Mouse (Mus musculus) cerebellum, postnatal 10 days (tissue): ENCODE data around the gene Lgr6.
"Not testable (repeated sequence)": the region's sequence is repeated elsewhere in the genome, so short reads cannot be mapped to it uniquely, and the experiment has no call there.

Experiments used
- DNase-seq, 2 experiments: peaks; one replicate each; pipeline ENCODE4 v3.0.0; 2021; ENCODE audit warnings: mixed read lengths in 2 of 2

The Lgr6 gene

GRCm38 (mm10) chr1:135128011-135128441, 22.9 kb upstream of the Lgr6 start:
- DNase-seq, result peak in 1 of 2 experiments; percentile 35

GRCm38 (mm10) chr1:135126443-135127027, 21.5 kb upstream of the Lgr6 start:
- DNase-seq, result no peak

DNA sequence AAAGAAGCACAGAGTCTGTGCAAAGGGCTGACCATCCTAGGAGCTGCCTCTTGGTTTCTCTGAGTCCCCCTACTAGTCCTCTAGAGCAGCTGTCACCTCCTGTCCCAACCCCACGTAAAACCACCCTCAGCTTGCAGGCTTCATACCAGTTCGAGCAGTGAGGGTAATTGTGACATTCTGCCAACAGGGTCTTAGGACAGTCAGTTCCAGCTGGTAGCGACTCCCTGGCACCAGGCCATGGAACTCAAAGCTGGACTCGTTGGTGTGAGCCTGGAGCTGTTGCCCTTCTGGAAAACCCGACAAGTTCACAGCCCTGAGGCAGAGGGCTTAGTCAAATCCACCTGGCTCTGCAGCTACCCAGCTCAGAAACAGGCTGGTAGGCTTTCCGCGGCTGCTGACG, 20.9 kb upstream of the Lgr6 start:
- peak; percentile 87 to 88 for DNase-seq

- DNase-seq, result no peak
Observed at GRCm38 (mm10) chr1:135124573-135125363, 19.7 kb upstream of the Lgr6 start.

GRCm38 (mm10) chr1:135112661-135113060, 7.6 kb upstream of the Lgr6 start:
- DNase-seq, result peak; percentile 74 to 82

- not testable (repeated sequence) for DNase-seq
Observed at GRCm38 (mm10) chr1:135111271-135111670, 6.2 kb upstream of the Lgr6 start.

GRCm38 (mm10) chr1:135110075-135110474, 5.0 kb upstream of the Lgr6 start:
- DNase-seq, result peak; percentile 88 to 92

DNA sequence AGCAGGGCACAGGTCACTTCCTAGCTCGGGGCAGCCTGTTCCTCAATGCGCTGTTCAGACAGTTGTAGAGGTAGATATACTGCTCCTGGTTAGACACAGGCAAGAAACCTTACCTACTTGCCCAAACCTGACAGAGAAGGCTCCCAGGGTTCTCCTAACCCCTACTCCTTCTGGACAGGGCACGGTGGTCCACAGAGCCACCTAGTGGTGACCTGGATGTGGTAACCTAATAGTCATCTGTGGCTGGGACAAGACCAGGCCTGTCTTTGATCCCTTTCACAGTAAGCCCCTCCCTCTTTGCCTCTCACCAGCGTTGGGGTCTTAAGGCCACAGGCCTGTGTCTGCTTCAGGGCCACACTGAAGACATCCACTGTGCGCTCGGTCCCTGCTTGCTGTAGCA, 3.5 kb upstream of the Lgr6 start:
- peak; percentile 79 for DNase-seq

GRCm38 (mm10) chr1:135105951-135106350, 875 bp upstream of the Lgr6 start:
- peak; percentile 81 to 82 for DNase-seq

DNA sequence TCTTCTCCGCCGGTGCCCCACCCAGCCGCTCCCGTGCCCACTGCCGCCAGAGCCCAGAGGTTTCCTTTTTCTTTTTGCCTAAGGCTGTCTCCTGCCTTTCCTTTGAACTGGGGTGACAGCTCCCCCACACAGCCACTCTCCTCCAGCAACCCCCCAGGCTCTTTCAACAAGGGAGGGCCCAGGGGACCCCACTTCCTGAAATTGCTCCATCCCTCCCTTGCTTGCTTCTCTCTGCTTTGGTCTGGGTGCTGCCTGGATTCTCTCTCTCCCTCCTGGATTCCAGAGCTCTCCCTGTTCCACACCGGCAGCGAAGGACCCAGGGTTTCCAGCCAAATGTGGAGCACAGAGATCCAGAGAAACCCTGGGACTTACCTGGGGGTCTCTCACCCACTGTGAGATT, 4.7 kb downstream of the Lgr6 start:
- DNase-seq, result no peak

DNA sequence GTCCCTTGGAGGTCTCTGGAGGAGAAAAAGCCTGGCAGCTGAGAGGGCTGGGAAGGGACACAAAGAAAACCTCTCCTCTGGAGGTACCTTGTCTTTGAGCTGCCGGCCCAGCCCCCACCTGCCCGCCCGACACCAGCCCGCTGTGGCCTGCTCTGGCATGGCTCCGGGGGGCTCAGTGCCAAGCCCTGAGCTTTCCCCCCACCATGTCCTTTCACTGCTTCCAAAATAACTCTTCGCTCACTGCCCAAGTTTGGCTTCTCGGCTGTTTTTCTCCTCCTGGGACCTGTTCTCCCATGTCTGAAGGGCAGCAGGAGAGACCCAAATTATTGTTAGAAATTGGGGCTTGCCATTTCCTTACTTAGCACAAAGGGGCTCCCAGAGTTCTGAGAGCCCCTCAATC, 6.6 kb downstream of the Lgr6 start:
- DNase-seq, result peak; percentile 81 to 88

- DNase-seq, result no peak
Observed at GRCm38 (mm10) chr1:135097441-135097840, 7.6 kb downstream of the Lgr6 start.

- peak in 1 of 2 experiments; percentile 38 for DNase-seq
Observed at GRCm38 (mm10) chr1:135096312-135096711, 8.8 kb downstream of the Lgr6 start.

GRCm38 (mm10) chr1:135095189-135095588, 9.9 kb downstream of the Lgr6 start:
- no peak for DNase-seq

DNA sequence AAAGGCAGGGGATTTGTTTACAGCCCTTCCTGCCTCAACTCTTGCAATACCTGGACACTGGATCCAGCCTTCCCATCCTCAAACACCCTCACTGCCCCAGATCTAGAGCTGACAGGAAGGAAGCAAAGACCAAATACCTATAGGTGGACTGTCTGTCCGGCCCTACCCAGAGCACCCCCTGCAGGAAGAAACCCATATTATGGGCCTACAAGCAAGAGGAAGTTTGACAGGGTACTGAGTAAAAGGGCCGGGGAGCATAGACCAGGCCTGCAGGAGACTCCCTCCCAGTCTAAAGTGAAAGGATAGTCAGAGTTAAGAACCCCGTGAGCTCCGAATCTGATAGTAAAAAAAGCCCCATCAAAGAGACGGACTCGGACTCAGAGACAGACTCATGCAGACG, 10.4 kb downstream of the Lgr6 start:
- no peak for DNase-seq

DNA sequence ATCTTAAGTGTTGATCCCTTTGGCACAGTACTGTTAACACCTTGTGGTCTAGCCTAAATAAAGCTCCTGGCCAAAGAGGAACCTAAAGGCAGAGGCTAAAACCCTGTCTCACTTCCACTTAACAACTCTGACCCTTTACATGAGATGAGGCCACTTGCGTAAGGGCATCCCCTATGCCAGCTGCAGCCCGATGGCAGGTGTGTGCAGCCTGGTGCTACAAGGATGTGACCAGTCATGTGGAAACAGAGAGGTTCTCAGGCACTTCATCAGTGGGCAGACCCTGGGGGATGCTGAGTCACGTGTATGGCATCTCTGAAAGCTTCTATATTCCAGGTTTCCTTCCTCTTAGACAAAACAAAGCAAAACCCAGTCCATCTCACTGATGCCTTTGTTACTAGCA, 14.2 kb downstream of the Lgr6 start:
- no peak for DNase-seq

GRCm38 (mm10) chr1:135089626-135090025, 15.4 kb downstream of the Lgr6 start:
- peak; percentile 68 to 74 for DNase-seq

DNA sequence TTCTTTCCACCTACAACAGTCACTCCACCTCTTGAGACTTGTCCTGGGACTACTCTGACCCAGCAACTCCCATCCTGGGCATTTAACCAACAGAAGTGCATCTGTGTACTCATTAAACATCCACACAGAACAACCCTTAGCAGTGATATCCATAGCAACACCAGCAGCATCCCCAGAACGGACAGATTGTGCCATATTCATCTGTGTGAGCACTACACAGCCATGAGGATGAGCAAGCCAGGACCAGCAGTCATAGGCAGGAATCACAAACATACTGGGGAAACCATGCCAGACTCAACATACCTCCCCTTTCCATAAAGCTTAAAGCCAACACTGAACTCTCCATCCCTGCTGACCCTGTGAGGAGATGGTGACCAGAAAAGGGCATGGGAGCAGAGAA, 17.7 kb downstream of the Lgr6 start:
- DNase-seq, result no peak

DNA sequence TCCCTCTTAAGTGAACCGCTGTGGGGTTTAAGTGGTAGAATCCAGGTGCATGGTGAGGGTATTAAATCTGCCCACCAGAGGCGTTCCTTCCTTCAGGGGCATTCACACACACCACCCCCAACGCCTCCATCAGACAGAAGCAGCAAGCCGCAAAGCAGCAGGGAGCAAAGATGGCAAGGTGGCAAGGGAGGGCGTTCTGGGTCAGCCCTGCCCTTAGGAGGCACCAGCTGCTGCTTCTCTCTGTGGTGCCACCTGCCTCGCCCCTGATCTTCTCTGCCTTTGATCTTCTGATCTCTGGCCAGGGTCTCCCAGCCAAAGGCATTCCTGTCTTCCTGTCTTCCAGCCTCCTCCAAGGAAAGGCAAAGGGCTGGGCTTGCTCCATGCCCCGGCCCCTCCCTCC, 19.1 kb downstream of the Lgr6 start:
- no peak for DNase-seq

DNA sequence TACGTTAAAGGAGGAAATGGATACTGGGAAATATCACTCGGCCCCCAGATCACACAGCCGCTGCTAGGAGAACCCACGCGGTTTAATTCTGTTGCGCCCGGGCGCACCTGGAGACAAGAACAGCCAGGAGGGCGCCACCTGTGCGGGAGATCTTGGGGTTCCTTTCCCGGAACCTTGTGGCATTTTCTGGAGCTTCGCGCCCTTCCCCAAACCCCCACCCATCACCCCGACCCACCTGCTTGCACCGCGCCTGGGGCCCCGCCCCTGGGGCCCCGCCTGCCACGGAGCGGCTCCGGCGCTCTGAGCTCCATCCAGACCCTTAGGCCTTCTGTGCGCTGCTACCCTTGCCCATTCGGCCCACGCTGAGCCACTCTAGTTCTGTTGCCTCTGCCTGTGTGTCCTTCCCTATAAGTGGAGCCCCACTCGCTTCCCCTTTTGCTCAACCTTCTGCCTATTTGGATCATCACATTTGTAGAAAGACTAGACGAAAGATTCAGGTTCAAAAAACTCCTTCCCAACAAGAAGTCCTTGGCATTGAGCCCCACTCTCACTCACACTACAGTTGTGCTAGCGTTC, 19.7 kb downstream of the Lgr6 start:
- DNase-seq, result no peak

GRCm38 (mm10) chr1:135083465-135083864, 21.6 kb downstream of the Lgr6 start:
- no peak for DNase-seq

DNA sequence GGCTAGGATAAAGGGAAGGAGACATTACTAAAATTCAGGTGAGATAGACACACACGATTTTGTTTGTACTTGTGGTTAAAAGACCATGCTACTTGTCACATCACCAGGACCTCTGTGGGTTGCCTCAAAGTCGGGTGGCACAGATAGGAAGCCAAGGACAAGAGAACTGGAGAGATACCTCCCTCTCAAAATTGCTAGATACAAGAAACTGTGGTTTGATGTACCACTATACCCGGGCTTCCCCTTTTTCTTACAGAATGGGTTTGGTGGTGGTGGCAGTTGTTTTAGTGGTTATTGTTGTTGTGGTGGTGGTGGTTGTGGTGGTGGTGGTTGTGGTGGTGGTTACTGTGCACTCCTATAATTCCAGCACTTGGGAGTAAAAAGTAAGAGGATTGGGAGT, 22.8 kb downstream of the Lgr6 start:
- no peak for DNase-seq

DNA sequence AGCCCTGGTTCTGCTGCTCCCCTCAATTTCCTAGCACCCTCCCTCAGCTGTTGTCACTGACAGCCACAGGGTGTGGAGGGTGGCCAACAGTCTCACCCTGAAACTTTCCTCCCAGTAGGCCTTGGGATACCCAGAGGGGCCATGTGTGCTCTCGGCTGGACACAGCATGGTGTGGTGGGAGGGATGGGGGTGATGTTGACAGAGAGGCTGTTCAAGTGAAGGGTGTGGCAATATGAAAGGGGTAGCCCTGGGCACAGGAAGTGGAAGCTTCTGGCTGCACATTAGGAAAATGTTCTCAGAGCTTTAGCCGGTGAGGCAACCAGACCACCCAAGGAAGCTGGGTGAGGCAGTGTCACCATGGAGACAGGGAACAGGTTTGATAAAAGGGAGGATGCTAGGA, 26.1 kb downstream of the Lgr6 start:
- DNase-seq, result no peak

DNA sequence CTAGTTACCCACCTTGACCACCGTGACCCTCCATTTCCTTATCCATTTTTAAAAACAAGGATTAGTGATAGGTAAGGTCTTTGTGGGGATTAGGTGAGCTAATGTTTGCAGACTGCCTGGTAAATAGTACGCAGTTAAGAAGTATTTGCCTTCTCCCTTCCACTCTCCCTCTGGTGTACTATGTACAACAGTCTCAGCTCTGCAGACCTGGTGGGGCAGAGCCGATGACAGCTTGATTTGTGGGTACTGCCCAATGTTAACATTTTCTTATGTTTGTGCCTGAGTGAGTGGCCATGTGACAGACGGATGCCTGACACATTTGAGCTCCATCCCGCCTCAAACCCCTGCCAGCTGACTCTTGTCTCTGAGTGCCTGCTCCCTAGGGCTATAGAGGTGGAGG, 28.6 kb downstream of the Lgr6 start:
- no peak for DNase-seq
